Comparison of ENCODE assay signal across 8 mouse cellular contexts in the genomic region with DNA sequence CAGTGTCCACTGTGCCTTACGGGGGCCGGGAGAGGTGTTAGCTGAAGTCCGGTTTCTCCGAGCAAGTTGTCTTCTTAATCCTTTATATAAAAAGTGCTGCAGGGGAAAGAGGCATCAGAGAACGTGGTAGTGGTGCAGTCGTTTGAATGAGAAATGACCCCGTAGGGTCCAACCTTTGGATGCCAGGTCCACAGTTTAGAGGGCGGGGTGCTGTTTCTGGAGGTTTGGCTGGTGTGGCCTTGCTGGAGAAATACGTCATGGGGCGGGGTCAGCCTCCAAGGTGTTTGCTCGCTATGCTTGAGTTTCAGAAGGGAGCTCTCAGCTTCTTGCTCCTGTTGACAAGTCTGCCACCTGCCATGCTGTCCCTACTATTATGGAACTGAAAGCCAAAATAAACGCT. TPM values are rescaled to one million over a fixed set of nuclear protein-coding genes. Genes with fewer than 3 reads are reported as not detected.
DNase-seq lines count a peak whose midpoint lies in the region; ATAC-seq and TF ChIP-seq lines count a peak whose summit lies in the region.

No protein-coding gene starts in this region.

- peak; percentile 47 for ATAC-seq in liver, embryonic 14.5 days (ENCODE audit: insufficient read depth)
- ATAC-seq in neural tube, embryonic 14.5 days (ENCODE audit: low read depth), result no peak

- H3K36me3 ChIP-seq in kidney, adult 2 months (ENCODE audit: control insufficient read depth, insufficient read depth, low read length), result no peaks in the 10 kb centered on the region
- H3K36me3 ChIP-seq in liver, embryonic 14.5 days (replicated peaks; ENCODE audit: control insufficient read depth, insufficient read depth, low read depth), result 0 out of 2 replicates have a peak, but pooled peaks cover under 1% of the 10 kb centered on the region
- H3K36me3 ChIP-seq in neural tube, embryonic 14.5 days (ENCODE audit: control insufficient read depth, insufficient read depth, low read length), result peaks cover under 1% of the 10 kb centered on the region; the same call in 1 of the 2 replicates

- H3K4me2 ChIP-seq in liver, embryonic 14.5 days (ENCODE audit: low read depth), result peak overlapping the region; percentile 78
- peak overlapping the region; percentile 72 for H3K4me2 ChIP-seq in neural tube, embryonic 14.5 days (ENCODE audit: low read depth, low read length)

- 10% methylated on average over 12 of the region's 12 CpGs for WGBS in kidney, adult 2 months
- 20% methylated on average over 12 of the region's 12 CpGs for WGBS in liver, embryonic 14.5 days (ENCODE audit: insufficient replicate concordance)
- 13% methylated on average over 12 of the region's 12 CpGs for WGBS in neural tube, embryonic 14.5 days

- peak overlapping the region; percentile 61 for H3K27ac ChIP-seq in kidney, adult 2 months (ENCODE audit: insufficient read depth, low read depth, low read length)
- peak overlapping the region; percentile 54 for H3K27ac ChIP-seq in liver, embryonic 14.5 days
- peak overlapping the region; percentile 48; the same call in 1 of the 2 replicates for H3K27ac ChIP-seq in neural tube, embryonic 14.5 days (ENCODE audit: low read depth, low read length)

- peak overlapping the region; percentile 76 for H3K4me3 ChIP-seq in kidney, adult 2 months (ENCODE audit: insufficient read depth, low read depth, low read length)
- peak overlapping the region; percentile 63 to 65 for H3K4me3 ChIP-seq in liver, embryonic 14.5 days (ENCODE audit: insufficient read depth in 1 of 2, low read depth in 2 of 2, low read length in 2 of 2)
- peak overlapping the region; percentile 70 for H3K4me3 ChIP-seq in neural tube, embryonic 14.5 days (ENCODE audit: low read depth, low read length)

- peak; percentile 71 for DNase-seq in urinary bladder, postnatal 14 days (ENCODE audit: low spot score)
- no peak for DNase-seq in urinary bladder, postnatal 10 days (ENCODE audit: low spot score)
- DNase-seq in embryo, embryonic 10.5 days (ENCODE audit: low spot score), result peak; percentile 56
- DNase-seq in heart, adult 8-10 months (ENCODE audit: low spot score), result peak; percentile 24
- peak; percentile 93 for DNase-seq in kidney, adult 2 months
- DNase-seq in liver, embryonic 14.5 days (ENCODE audit: low read depth in 3 of 3, low spot score in 3 of 3), result peak; percentile 46 to 56 (median 53)
- no peak for DNase-seq in thymus, postnatal 36 days

- no peaks in the 10 kb centered on the region for H3K27me3 ChIP-seq in kidney, adult 2 months (replicated peaks; ENCODE audit: control insufficient read depth, insufficient read depth, low read length)
- H3K27me3 ChIP-seq in liver, embryonic 14.5 days (ENCODE audit: control insufficient read depth, insufficient read depth, low read length), result no peaks in the 10 kb centered on the region
- H3K27me3 ChIP-seq in neural tube, embryonic 14.5 days (ENCODE audit: control insufficient read depth, insufficient read depth, low read length), result no peaks in the 10 kb centered on the region

- H3K9ac ChIP-seq in liver, embryonic 14.5 days (replicated peaks), result peak overlapping the region; percentile 62
- peak overlapping the region; percentile 78 for H3K9ac ChIP-seq in neural tube, embryonic 14.5 days (replicated peaks; ENCODE audit: low read depth, low read length)

- peaks cover 3% of the 10 kb centered on the region; the same call in 1 of the 2 replicates for H3K9me3 ChIP-seq in liver, embryonic 14.5 days (ENCODE audit: control insufficient read depth, low read length)
- H3K9me3 ChIP-seq in neural tube, embryonic 14.5 days (ENCODE audit: control insufficient read depth, low read length), result peaks cover 8% of the 10 kb centered on the region

- TF ChIP-seq EP300 in liver, embryonic 14.5 days (IDR thresholded peaks at IDR 0.05; ENCODE audit: low read depth), result no peak

- peaks cover 3% of the 10 kb centered on the region; the same call in 1 of the 2 replicates for H3K4me1 ChIP-seq in kidney, adult 2 months (ENCODE audit: control insufficient read depth, insufficient read depth, low read length)
- H3K4me1 ChIP-seq in liver, embryonic 14.5 days (replicated peaks; ENCODE audit: control insufficient read depth in 2 of 2, insufficient read depth in 2 of 2, low read length in 1 of 2), result peaks cover 0 to 8% of the 10 kb centered on the region in 2 experiments; a peak in 1 of 4 replicates
- 0 out of 2 replicates have a peak, but pooled peaks cover 7% of the 10 kb centered on the region for H3K4me1 ChIP-seq in neural tube, embryonic 14.5 days (ENCODE audit: control insufficient read depth, insufficient read depth, low read length)

- TF ChIP-seq POLR2A in kidney, adult 2 months (IDR thresholded peaks at IDR 0.05; ENCODE audit: low read depth, low read length), result no peak

- TF ChIP-seq CTCF in kidney, adult 2 months (conservative IDR thresholded peaks at IDR 0.05; ENCODE audit: insufficient read depth, insufficient read length, low read depth, low read length), result no peak
- TF ChIP-seq CTCF in liver, embryonic 14.5 days (IDR thresholded peaks at IDR 0.05; ENCODE audit: low read depth), result no peak

RNA-seq across cellular contexts. Expression of a gene that starts 0.9 kb away (rescaled TPM):
- total RNA-seq in heart, adult 8-10 months (2022), result 1 to 10 TPM; 2.8 to 3.9 (median 3.2) TPM
- 1.3 and 1.4 TPM in 2 replicates for polyA plus RNA-seq in kidney, adult 2 months (2012; rRNA removed)
- 0.28 and 0.36 TPM in 2 replicates for polyA plus RNA-seq in liver, embryonic 14.5 days (2012; rRNA removed)
- polyA plus RNA-seq in liver, embryonic 14.5 days (2014; fragmentation: Nextera tagmentation; extraction: Ambion mirVana), result 0.22 and 0.29 TPM in 2 replicates
- 11.2 and 11.7 TPM in 2 replicates for polyA plus RNA-seq in neural tube, embryonic 14.5 days (2014; fragmentation: Nextera tagmentation; extraction: Ambion mirVana)

RNA-seq across cellular contexts. Expression of a gene that starts 21.0 kb away (rescaled TPM):
- 1 to 10 TPM; 4.0 to 5.5 (median 4.5) TPM for total RNA-seq in heart, adult 8-10 months (2022)
- polyA plus RNA-seq in kidney, adult 2 months (2012; rRNA removed), result 5.6 and 6.6 TPM in 2 replicates
- 1.6 and 2.2 TPM in 2 replicates for polyA plus RNA-seq in liver, embryonic 14.5 days (2012; rRNA removed)
- polyA plus RNA-seq in liver, embryonic 14.5 days (2014; fragmentation: Nextera tagmentation; extraction: Ambion mirVana), result 2.9 and 3.8 TPM in 2 replicates
- 27.8 and 32.4 TPM in 2 replicates for polyA plus RNA-seq in neural tube, embryonic 14.5 days (2014; fragmentation: Nextera tagmentation; extraction: Ambion mirVana)

RNA-seq across cellular contexts. Expression of a gene that starts 31.3 kb away (rescaled TPM):
- total RNA-seq in heart, adult 8-10 months (2022), result 10 to 100 TPM; 12.7 to 16.9 (median 16.1) TPM
- 13.4 and 13.8 TPM in 2 replicates for polyA plus RNA-seq in kidney, adult 2 months (2012; rRNA removed)
- 7.7 and 9.3 TPM in 2 replicates for polyA plus RNA-seq in liver, embryonic 14.5 days (2012; rRNA removed)
- 8.6 and 10.2 TPM in 2 replicates for polyA plus RNA-seq in liver, embryonic 14.5 days (2014; fragmentation: Nextera tagmentation; extraction: Ambion mirVana)
- polyA plus RNA-seq in neural tube, embryonic 14.5 days (2014; fragmentation: Nextera tagmentation; extraction: Ambion mirVana), result 38.6 and 41.8 TPM in 2 replicates

RNA-seq across cellular contexts. Expression of a gene that starts 59.9 kb away (rescaled TPM):
- total RNA-seq in heart, adult 8-10 months (2022), result not detected
- polyA plus RNA-seq in kidney, adult 2 months (2012; rRNA removed), result not detected in 2 replicates
- not detected in 2 replicates for polyA plus RNA-seq in liver, embryonic 14.5 days (2012; rRNA removed)
- not detected in 2 replicates for polyA plus RNA-seq in liver, embryonic 14.5 days (2014; fragmentation: Nextera tagmentation; extraction: Ambion mirVana)
- 0.01 TPM in 1 of 2 replicates, not detected in the other for polyA plus RNA-seq in neural tube, embryonic 14.5 days (2014; fragmentation: Nextera tagmentation; extraction: Ambion mirVana)

Comparison
In these comparisons a context has a peak if more than half of its experiments do, and no peak if none do; other contexts are left out.
1. DNase-seq: peak in urinary bladder, postnatal 14 days (single experiment), embryo, embryonic 10.5 days (single experiment), heart, adult 8-10 months (single experiment), kidney, adult 2 months (single experiment) and liver, embryonic 14.5 days (3 of 3); none in urinary bladder, postnatal 10 days (single experiment) and thymus, postnatal 36 days (0 of 2).
2. Peak in every context shown above with its lines, with median percentiles within 50 percentile points of each other: H3K27ac ChIP-seq and H3K4me3 ChIP-seq.